Mouse (Mus musculus): ENCODE measurements around the gene Olfr978. TPM values are rescaled to one million over a fixed set of nuclear protein-coding genes. Genes with fewer than 3 reads are reported as not detected.
"Not testable (repeated sequence)": the region's sequence is repeated elsewhere in the genome, so short reads cannot be mapped to it uniquely, and the experiment has no call there.

Olfr978 gene
- total RNA-seq (2021) = not detected
- long read RNA-seq, experiment 1 = 0 reads
- long read RNA-seq, experiment 2 = 0 reads

DNA sequence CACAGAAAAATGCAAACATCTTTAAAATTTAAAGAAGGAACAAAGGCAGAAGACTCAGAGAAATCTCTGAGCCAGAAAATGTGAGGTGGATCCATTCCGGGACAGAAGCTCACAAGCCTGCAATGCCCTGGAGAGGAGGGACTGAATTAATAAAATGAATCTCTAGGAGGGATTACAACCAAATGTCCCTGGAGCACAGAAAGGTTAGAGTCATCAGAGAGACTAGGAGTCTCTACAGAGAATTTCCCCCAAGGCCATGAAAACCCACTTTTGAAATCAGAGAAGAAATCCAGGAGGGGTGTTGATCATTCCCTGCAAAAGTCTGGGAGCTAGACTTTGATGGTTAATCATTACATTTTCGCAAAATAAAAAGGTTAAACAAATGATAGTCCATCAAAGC, at the start of gene Olfr978:
Gene Olfr978 (plus strand): TSS at position 301 of the 400 bp plus-strand sequence.
- DNase-seq (ENCODE audit: low spot score in 2 of 2) = no peak

- DNase-seq (ENCODE audit: low spot score in 2 of 2) = no peak
Observed at GRCm38 (mm10) chr9:39951946-39952345, 40.0 kb upstream of the Olfr978 start, which contains the start of gene Olfr975. TSS of gene Olfr975 (minus strand) at chr9:39952046.

- not testable (repeated sequence) for DNase-seq (ENCODE audit: low spot score in 2 of 2)
Observed at GRCm38 (mm10) chr9:39961033-39961432, 30.9 kb upstream of the Olfr978 start, which contains the start of gene Olfr976. TSS of gene Olfr976 (minus strand) at chr9:39961133.

- DNase-seq (ENCODE audit: low spot score in 2 of 2) = not testable (repeated sequence)
Observed at GRCm38 (mm10) chr9:39976581-39977145, 15.2 kb upstream of the Olfr978 start.

GRCm38 (mm10) chr9:40003365-40003764, 11.5 kb downstream of the Olfr978 start, which contains the start of gene Olfr979:
TSS of gene Olfr979 (minus strand) at chr9:40003465.
- no peak for DNase-seq (ENCODE audit: low spot score in 2 of 2)

DNA sequence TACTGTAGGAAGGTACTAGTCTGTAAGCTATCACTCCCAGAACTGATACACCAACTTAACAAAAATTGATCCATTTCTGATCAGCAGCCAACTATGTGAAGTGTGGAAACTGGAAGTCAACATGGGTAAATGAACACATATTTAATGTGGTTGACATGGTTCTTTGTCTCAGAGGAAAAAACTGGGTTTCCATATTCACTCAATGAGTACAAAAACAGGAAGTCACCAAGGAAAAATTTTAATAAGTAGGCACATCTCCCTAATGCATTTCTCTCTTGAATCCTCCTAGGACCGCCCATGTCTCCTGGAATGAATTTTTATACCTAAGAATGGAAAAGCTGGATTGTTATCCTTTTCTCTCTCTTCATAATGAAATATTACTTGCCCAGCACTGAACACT, 17.6 kb downstream of the Olfr978 start, which contains the start of gene Olfr980:
Gene Olfr980 (minus strand): TSS at position 101 of the 400 bp plus-strand sequence.
- DNase-seq (ENCODE audit: low spot score in 2 of 2) = no peak

DNA sequence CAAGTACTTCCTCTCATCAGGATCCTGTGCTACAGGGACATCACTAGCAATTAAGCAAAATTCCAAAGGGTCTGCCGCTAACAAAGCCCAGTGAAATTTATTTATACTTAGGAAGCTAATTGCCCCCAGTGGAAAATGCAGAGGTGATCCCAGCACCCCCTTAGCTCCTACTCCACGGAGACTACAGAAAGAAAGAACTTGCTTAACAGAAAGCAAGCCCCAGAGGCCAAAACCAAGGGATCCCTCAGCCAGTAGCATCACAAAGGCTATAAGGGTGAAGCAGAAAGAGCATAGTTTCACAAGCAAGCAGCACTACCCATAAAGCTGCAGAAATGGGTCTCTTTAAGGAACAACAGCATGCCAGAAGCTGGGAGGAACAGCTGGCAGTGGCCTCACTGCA, 29.3 kb downstream of the Olfr978 start, which contains the start of gene Olfr981:
Gene Olfr981 (plus strand): TSS at position 301 of the 400 bp plus-strand sequence.
- DNase-seq (ENCODE audit: low spot score in 2 of 2) = no peak

Other genes with a start within 250 kb of the Olfr978 start
- gene Olfr967, start 245.9 kb upstream of the Olfr978 start, total RNA-seq (2021) = not detected
- gene Olfr968, start 208.9 kb upstream of the Olfr978 start, total RNA-seq (2021) = not detected
- gene Olfr969, start 201.2 kb upstream of the Olfr978 start, total RNA-seq (2021) = not detected
- not detected for gene Olfr970, start 183.3 kb upstream of the Olfr978 start, total RNA-seq (2021)
- not detected for gene Olfr971, start 155.2 kb upstream of the Olfr978 start, total RNA-seq (2021)
- not detected for gene Olfr972, start 125.7 kb upstream of the Olfr978 start, total RNA-seq (2021)
- gene Olfr229, start 84.8 kb upstream of the Olfr978 start, total RNA-seq (2021) = not detected
- not detected for gene Olfr974, start 54.6 kb upstream of the Olfr978 start, total RNA-seq (2021)
- not detected for gene Olfr975, start 40.1 kb upstream of the Olfr978 start, total RNA-seq (2021)
- not detected for gene Olfr976, start 31.0 kb upstream of the Olfr978 start, total RNA-seq (2021)
- not detected for gene Olfr979, start 11.4 kb downstream of the Olfr978 start, total RNA-seq (2021)
- gene Olfr980, start 17.5 kb downstream of the Olfr978 start, total RNA-seq (2021) = not detected
- not detected for gene Olfr981, start 29.4 kb downstream of the Olfr978 start, total RNA-seq (2021)
- gene Olfr982, start 81.7 kb downstream of the Olfr978 start, total RNA-seq (2021) = not detected
- gene Olfr983, start 101.5 kb downstream of the Olfr978 start, total RNA-seq (2021) = not detected
- gene Olfr984, start 122.1 kb downstream of the Olfr978 start, total RNA-seq (2021) = not detected
- not detected for gene Olfr985, start 138.1 kb downstream of the Olfr978 start, total RNA-seq (2021)
- not detected for gene Tmem225, start 156.0 kb downstream of the Olfr978 start, total RNA-seq (2021)
- not detected for gene Olfr986, start 188.8 kb downstream of the Olfr978 start, total RNA-seq (2021)
- gene Zfp202, start 200.2 kb downstream of the Olfr978 start, total RNA-seq (2021) = 1 to 10 TPM; 3.1 to 5.0 TPM